8 mouse cellular contexts compared by ENCODE assay signal in genomic region chr2:127069781-127070434, GRCm38 (mm10). TPM values are rescaled to one million over a fixed set of nuclear protein-coding genes. Genes with fewer than 3 reads are reported as not detected.
DNase-seq lines count a peak whose midpoint lies in the region; ATAC-seq and TF ChIP-seq lines count a peak whose summit lies in the region.

No protein-coding gene starts in this region.

- no peak for TF ChIP-seq EP300 in MEL (IDR thresholded peaks at IDR 0.05; ENCODE audit: low read depth in 1 of 2, low read length in 2 of 2)

- no peak for ATAC-seq in heart, embryonic 11.5 days (replicated peaks; ENCODE audit: insufficient number of reproducible peaks, low FRiP score, low TSS enrichment)
- ATAC-seq in forebrain, embryonic 16.5 days = no peak
- no peak for ATAC-seq in liver, embryonic 16.5 days (ENCODE audit: low read depth)

- intact Hi-C loops in heart, postnatal 25 days (cut with DNase I) = loop anchor here (5.0 kb wide), 1 partner anchor 72 kb away; the partner anchor contains the start of gene Itpripl1

- TF ChIP-seq CTCF in MEL (IDR thresholded peaks at IDR 0.05 in 2 of 3, conservative IDR thresholded peaks at IDR 0.05 in 1 of 3; ENCODE audit: control insufficient read depth in 1 of 3, insufficient read depth in 1 of 3, low read depth in 2 of 3, low read length in 3 of 3, poor library complexity in 1 of 3, severe bottlenecking in 1 of 3) = no peak

- H3K27ac ChIP-seq in heart, embryonic 11.5 days (ENCODE audit: low read depth, low read length) = peak overlapping the region; percentile 16; the same call in 1 of the 2 replicates
- H3K27ac ChIP-seq in MEL (ENCODE audit: control insufficient read depth, low read depth, low read length) = peak overlapping the region; percentile 76
- 0 out of 2 replicates have a peak overlapping the region, but pooled peaks have one; percentile 0 for H3K27ac ChIP-seq in forebrain, embryonic 16.5 days (ENCODE audit: low read length)
- peak overlapping the region; percentile 1; the same call in 1 of the 2 replicates for H3K27ac ChIP-seq in liver, embryonic 16.5 days (ENCODE audit: low read length)

- no peak for TF ChIP-seq POLR2A in MEL (IDR thresholded peaks at IDR 0.05; ENCODE audit: control insufficient read depth in 1 of 2, insufficient read depth in 1 of 2, low read depth in 1 of 2, low read length in 2 of 2, poor library complexity in 1 of 2)

- H3K79me2 ChIP-seq in MEL (ENCODE audit: control insufficient read depth, insufficient read depth, low read length, poor library complexity) = no peaks in the 10 kb centered on the region; the same call in 1 of the 2 replicates

- peaks cover 3% of the 10 kb centered on the region; the same call in 1 of the 2 replicates for H3K36me3 ChIP-seq in heart, embryonic 11.5 days (ENCODE audit: control insufficient read depth, insufficient read depth, low read length)
- H3K36me3 ChIP-seq in MEL (ENCODE audit: control insufficient read depth in 1 of 2, insufficient read depth in 2 of 2, low read length in 2 of 2) = peaks cover 0 to 8% of the 10 kb centered on the region in 2 experiments; a peak in 2 of 4 replicates
- H3K36me3 ChIP-seq in forebrain, embryonic 16.5 days (ENCODE audit: control insufficient read depth, insufficient read depth) = peaks cover 9% of the 10 kb centered on the region; the same call in 1 of the 2 replicates
- no peaks in the 10 kb centered on the region for H3K36me3 ChIP-seq in liver, embryonic 16.5 days (ENCODE audit: control insufficient read depth, insufficient read depth)

- DNase-seq in heart, postnatal 25 days (ENCODE audit: low spot score) = no peak
- DNase-seq in MEL (ENCODE audit: low read depth, low spot score) = peak; percentile 43
- no peak for DNase-seq in layer of hippocampus, adult 9-10 months (ENCODE audit: low spot score)
- DNase-seq in cerebellum, adult 11-12 months = no peak
- no peak for DNase-seq in gastrocnemius, postnatal 4 days (ENCODE audit: low spot score in 2 of 2)

- H3K27me3 ChIP-seq in heart, embryonic 11.5 days (ENCODE audit: control insufficient read depth, insufficient read depth, low read length) = no peaks in the 10 kb centered on the region
- no peaks in the 10 kb centered on the region for H3K27me3 ChIP-seq in MEL (ENCODE audit: control insufficient read depth in 1 of 2, insufficient read depth in 2 of 2, low read length in 2 of 2)
- no peaks in the 10 kb centered on the region for H3K27me3 ChIP-seq in forebrain, embryonic 16.5 days (replicated peaks; ENCODE audit: control insufficient read depth, insufficient read depth, low read length)
- H3K27me3 ChIP-seq in liver, embryonic 16.5 days (ENCODE audit: control insufficient read depth, insufficient read depth, low read depth, low read length) = no peaks in the 10 kb centered on the region

- no peaks in the 10 kb centered on the region for H3K9me3 ChIP-seq in heart, embryonic 11.5 days (replicated peaks; ENCODE audit: control insufficient read depth, low read length)
- no peaks in the 10 kb centered on the region for H3K9me3 ChIP-seq in MEL (replicated peaks; ENCODE audit: insufficient read depth, low read length)
- no peaks in the 10 kb centered on the region for H3K9me3 ChIP-seq in forebrain, embryonic 16.5 days (ENCODE audit: control insufficient read depth, low read length)
- no peaks in the 10 kb centered on the region for H3K9me3 ChIP-seq in liver, embryonic 16.5 days (replicated peaks; ENCODE audit: control insufficient read depth, low read length)

- peak overlapping the region; percentile 74 for H3K4me2 ChIP-seq in heart, embryonic 11.5 days
- H3K4me2 ChIP-seq in forebrain, embryonic 16.5 days (ENCODE audit: low read length) = peak overlapping the region; percentile 84
- H3K4me2 ChIP-seq in liver, embryonic 16.5 days (ENCODE audit: low read depth, low read length) = peak overlapping the region; percentile 83

- 19% methylated on average over 11 of the region's 11 CpGs for WGBS in heart, embryonic 11.5 days (ENCODE audit: insufficient replicate concordance)
- 16% methylated on average over 11 of the region's 11 CpGs for whole genome bisulfite sequencing in forebrain, embryonic 16.5 days
- WGBS in liver, embryonic 16.5 days (ENCODE audit: insufficient replicate concordance) = 19% methylated on average over 11 of the region's 11 CpGs

- H3K4me3 ChIP-seq in heart, embryonic 11.5 days (ENCODE audit: low read depth, low read length) = peak overlapping the region; percentile 64
- peak overlapping the region; percentile 58 to 72 for H3K4me3 ChIP-seq in MEL (ENCODE audit: control insufficient read depth in 1 of 2, insufficient read depth in 1 of 2, low read depth in 2 of 2, low read length in 2 of 2)
- peak overlapping the region; percentile 78 for H3K4me3 ChIP-seq in forebrain, embryonic 16.5 days (replicated peaks; ENCODE audit: low read length)
- peak overlapping the region; percentile 84 for H3K4me3 ChIP-seq in liver, embryonic 16.5 days (ENCODE audit: low read depth, low read length)

- 0 out of 2 replicates have a peak, but pooled peaks cover 5% of the 10 kb centered on the region for H3K4me1 ChIP-seq in heart, embryonic 11.5 days (ENCODE audit: control insufficient read depth, insufficient read depth, low read length)
- H3K4me1 ChIP-seq in MEL (ENCODE audit: control insufficient read depth in 1 of 2, insufficient read depth in 2 of 2, low read length in 2 of 2) = peaks cover 0 to 7% of the 10 kb centered on the region in 2 experiments; a peak in 2 of 4 replicates
- H3K4me1 ChIP-seq in forebrain, embryonic 16.5 days (replicated peaks; ENCODE audit: control insufficient read depth, insufficient read depth, low read length) = peaks cover 13% of the 10 kb centered on the region
- H3K4me1 ChIP-seq in liver, embryonic 16.5 days (ENCODE audit: control insufficient read depth, low read depth, low read length) = peaks cover 11% of the 10 kb centered on the region

- peak overlapping the region; percentile 53 for H3K9ac ChIP-seq in heart, embryonic 11.5 days (ENCODE audit: low read depth, low read length)
- H3K9ac ChIP-seq in MEL (ENCODE audit: control insufficient read depth, low read depth, low read length, poor library complexity, severe bottlenecking) = peak overlapping the region; percentile 79
- peak overlapping the region; percentile 12; the same call in 1 of the 2 replicates for H3K9ac ChIP-seq in forebrain, embryonic 16.5 days (replicated peaks; ENCODE audit: low read depth, low read length)
- peak overlapping the region; percentile 86 for H3K9ac ChIP-seq in liver, embryonic 16.5 days (ENCODE audit: low read depth, low read length)

- no peak for TF ChIP-seq RAD21 in MEL (IDR thresholded peaks at IDR 0.05; ENCODE audit: low read depth, low read length)

TF ChIP-seq in MEL, 35 proteins besides CTCF, POLR2A, EP300 and RAD21:
- TF ChIP-seq ELF1 (IDR thresholded peaks at IDR 0.05; ENCODE audit: low read depth, low read length) = no peak

RNA-seq across cellular contexts. Expression of gene Blvra, which starts 0.6 kb away (rescaled TPM):
- 41.5 and 43.4 TPM in 2 replicates for polyA plus RNA-seq in heart, embryonic 11.5 days (2014; fragmentation: Nextera tagmentation; extraction: Ambion mirVana)
- 10 to 100 TPM; 16.9 to 20.7 TPM for total RNA-seq in heart, postnatal 25 days (2021)
- total RNA-seq in MEL (2012; rRNA removed) = 22.7 and 23.7 TPM in 2 replicates
- polyA plus RNA-seq in MEL (2012; ENCODE audit: insufficient read depth in 1 of 2, insufficient read length in 2 of 2, low read depth in 1 of 2, low replicate concordance in 2 of 2, missing spikeins in 1 of 2) = 10 to 100 TPM in 1 of 2 experiments, not detected in 1; 18.7 TPM
- polyA plus RNA-seq in forebrain, embryonic 16.5 days (2015; fragmentation: Nextera tagmentation; extraction: Ambion mirVana) = 30.6 and 31.0 TPM in 2 replicates
- polyA plus RNA-seq in liver, embryonic 16.5 days (2015; fragmentation: Nextera tagmentation; extraction: Ambion mirVana) = 47.0 and 49.3 TPM in 2 replicates
- total RNA-seq in gastrocnemius, postnatal 4 days (2021) = 10 to 100 TPM; 23.1 to 24.9 TPM

Comparison
In these comparisons a context has a peak if more than half of its experiments do, and no peak if none do; other contexts are left out.
1. H3K27ac ChIP-seq: peak in every context shown above with its lines; median percentile 76 in MEL; 16 in heart, embryonic 11.5 days; 1 in liver, embryonic 16.5 days; 0 in forebrain, embryonic 16.5 days.
2. H3K9ac ChIP-seq: peak in every context shown above with its lines; median percentile 86 in liver, embryonic 16.5 days; 79 in MEL; 53 in heart, embryonic 11.5 days; 12 in forebrain, embryonic 16.5 days.